Mouse (Mus musculus) CD4-positive, CD25-positive, alpha-beta regulatory T cell (primary cell): Measurements from ENCODE around the gene Gm12185. TPM values are rescaled to one million over a fixed set of nuclear protein-coding genes. Genes with fewer than 3 reads are reported as not detected.

Experiments used
- polyA plus RNA-seq: library from polyadenylated mRNA; unstranded; fragments of 100-300 nt; shearing (Covaris generic); gene quantifications from one replicate; pipeline ENCODE4 v1.2.1, GENCODE M21; 2017

Gene Gm12185
- polyA plus RNA-seq: 5.1 TPM

DNA sequence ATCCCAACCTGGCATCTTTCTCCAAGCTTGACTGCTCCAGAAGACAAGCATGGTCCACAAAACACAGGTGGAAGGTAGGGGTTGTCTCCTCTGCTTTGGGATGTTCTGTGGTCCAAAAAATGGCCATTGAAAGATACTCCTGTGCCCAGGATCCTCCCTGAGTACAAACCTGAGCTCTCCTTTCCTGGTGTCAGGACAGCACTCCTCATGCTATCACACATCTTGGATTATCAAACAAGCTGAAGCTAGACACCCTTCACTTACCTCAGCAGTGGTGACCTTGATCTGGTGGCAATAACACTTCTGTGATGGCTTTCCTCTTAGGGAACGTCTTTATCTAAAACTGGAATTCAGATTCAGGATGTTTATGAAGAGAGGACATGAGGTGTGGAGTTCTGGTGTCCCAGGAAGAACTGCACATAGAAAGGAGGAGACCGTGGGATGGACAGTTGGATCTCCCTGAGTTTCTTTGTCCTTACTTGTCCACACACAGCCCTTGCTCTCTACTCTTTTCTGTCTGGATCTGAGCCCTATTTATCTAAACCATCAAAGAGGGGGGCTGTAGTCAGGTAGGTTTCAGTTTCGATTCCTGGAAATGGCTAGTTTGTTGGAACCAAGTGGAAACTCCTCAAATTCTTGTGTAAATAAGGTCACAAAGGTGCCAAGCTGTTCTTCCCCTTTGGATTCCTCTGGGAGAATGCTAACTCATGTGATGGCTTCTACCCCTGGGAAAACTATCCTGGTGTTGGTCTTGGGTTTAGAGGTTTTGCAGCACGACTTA lies at the start of gene Gm12185:
TSS of gene Gm12185 (minus strand) at position 487 of the 781 bp plus-strand sequence.

DNA sequence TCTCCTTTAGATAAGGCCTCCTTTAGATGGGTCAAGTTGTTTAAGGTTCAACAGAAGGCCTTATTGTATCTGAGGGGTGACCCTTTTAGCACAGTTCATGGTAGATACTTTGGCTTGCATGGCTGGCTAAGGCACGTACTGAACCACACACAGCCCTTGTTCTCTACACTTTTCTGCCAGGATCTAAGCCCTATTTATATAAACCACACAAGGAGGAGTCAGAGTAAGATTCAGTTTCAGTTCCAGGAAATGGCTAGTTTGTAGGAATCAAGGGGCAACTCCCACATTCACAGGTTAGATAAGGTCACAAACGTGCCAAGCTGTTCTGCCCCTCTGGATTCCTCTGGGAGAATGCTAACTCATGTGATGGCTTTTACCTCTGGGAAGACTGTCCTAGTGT lies 2.0 kb upstream of the Gm12185 start, which contains the start of gene Tgtp1:
TSS of gene Tgtp1 (minus strand) at position 155 of the 400 bp plus-strand sequence.

DNA sequence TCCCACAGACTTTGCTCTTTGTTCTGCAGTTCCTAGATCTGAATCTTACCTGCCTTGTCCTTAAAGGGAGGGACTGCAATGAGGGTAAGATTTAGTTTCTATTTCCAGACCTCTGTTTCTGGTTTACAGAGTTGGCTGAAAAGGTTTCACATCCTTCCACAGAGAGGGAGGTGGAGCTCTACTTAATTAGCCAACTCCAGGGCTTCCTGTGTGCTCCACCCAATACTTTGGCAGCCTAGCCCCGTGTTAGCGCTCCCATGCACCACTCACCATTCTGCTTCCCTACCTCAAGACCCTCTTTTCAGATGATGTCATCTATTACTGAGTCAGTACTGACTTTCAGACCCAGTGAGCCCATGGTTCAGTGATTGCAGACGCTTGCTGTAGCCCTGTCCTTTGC lies 12.8 kb downstream of the Gm12185 start, which contains the start of gene 9930111J21Rik1:
TSS of gene 9930111J21Rik1 (minus strand) at position 148 of the 400 bp plus-strand sequence.

DNA sequence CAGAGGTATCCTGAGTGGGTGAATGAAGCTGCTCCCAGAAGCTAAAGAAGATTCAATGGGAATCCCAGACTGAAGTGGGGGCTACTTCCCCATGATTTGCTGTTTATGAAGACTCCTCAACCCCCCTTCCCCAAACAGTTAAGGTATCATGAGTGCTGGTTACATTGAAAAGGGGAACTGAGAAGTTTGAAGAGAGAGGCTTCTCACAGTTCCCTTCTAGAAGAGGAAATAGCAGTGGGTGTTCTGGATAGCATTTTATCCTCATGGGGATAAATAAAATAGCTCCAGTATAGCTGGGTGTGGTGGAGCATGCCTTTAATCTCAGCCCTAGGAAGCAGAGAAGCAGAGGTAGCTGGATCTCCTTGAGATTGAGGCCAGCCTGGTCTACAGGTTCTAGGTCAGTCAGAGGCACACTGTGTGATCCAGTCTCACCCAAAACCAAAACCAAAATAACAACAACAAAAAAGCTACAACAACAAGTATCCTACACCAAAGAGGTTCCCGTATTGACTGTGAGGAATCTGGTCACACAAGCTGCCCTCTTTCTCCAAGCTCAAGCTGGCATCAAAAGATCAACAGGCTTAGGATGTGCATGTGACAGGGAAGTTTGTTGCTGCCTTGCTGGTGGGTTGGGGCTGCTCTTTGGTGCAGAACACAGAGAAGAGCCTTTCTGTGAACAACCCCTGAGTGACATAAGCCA lies 13.6 kb downstream of the Gm12185 start, which contains the start of gene Olfr56:
TSS of gene Olfr56 (plus strand) at position 650 of the 700 bp plus-strand sequence.

DNA sequence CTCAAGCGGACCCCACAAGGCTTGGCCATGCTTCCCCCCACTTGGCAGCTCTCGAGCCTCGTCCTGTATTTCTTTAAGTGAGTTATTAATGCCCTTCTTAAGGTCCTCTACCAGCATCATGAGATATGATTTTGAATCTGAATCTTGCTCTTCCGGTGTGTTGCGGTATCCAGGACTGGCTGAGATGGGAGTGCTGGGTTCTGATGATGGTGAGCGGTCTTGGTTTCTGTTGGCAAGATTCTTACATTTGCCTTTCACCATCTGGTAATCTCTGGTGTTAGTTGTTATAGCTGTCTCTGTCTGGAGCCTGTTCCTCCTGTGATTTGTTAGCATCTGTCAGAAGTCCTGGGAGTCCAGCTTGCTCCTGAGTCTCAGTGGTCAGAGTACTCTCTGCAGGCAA lies 45.9 kb downstream of the Gm12185 start, which contains the start of gene Psme2b:
TSS of gene Psme2b (minus strand) at position 101 of the 400 bp plus-strand sequence.

DNA sequence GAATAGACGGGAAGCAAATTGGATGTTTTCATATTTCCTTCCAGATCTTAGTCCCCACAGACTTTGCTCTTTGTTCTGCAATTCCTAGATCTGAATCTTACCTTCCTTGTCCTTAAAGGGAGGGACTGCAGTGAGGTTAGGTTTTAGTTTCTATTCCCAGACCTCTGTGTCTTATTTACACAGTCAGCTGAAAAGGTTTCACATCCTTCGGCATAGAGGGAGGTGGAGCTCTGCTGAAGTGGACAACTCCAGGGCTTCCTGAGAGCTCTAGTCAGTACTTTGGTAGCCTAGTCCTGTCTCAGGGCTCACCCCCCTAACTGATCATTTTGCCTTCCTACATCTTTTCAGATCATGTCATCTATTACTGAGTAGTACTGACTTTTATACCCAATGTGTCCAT lies 90.0 kb downstream of the Gm12185 start, which contains the start of gene Gm5431:
TSS of gene Gm5431 (minus strand) at position 194 of the 400 bp plus-strand sequence.

DNA sequence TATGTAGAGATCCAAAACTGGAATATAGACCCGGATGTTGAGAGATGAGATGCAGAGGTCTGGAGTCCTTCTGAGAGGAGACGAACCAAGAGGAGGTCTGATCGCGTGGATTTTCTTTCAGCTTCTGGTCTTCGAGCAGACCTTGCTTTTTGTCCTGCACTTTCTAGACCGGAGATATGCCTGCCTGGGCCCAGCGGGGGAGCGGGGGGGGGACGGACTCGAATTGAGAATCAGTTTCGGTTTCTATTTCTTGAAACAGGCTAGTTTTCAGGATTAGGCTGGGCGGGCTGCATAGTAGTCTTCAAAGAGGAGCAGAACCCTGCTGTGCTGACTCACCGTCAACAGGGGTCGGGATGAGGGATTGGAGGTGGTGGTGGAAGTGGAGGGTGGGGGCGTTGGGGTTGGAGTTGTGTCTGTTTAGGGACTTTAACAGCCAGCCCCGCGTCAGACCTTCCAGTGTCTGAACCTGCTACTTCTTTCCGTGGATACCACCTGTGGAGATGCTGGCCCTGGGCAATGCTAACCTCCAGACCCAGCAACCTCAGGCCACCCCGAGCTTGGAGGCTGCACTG lies 120.7 kb downstream of the Gm12185 start, which contains the start of gene Irgm1:
TSS of gene Irgm1 (minus strand) at position 483 of the 572 bp plus-strand sequence.

Other genes starting within 250 kb of the Gm12185 start
- gene Rack1, start 191.9 kb downstream of the Gm12185 start, polyA plus RNA-seq: 572 TPM
- 1.3 TPM for gene Trim41, start 174.9 kb downstream of the Gm12185 start, polyA plus RNA-seq
- gene Trim7, start 166.1 kb downstream of the Gm12185 start, polyA plus RNA-seq: 1.2 TPM
- gene Gm12184, start 165.6 kb downstream of the Gm12185 start, polyA plus RNA-seq: 6.0 TPM
- gene Irgm1, start 120.5 kb downstream of the Gm12185 start, polyA plus RNA-seq: 128 TPM
- 1.3 TPM for gene Gm5431, start 90.0 kb downstream of the Gm12185 start, polyA plus RNA-seq
- 224 TPM for gene Psme2b, start 46.0 kb downstream of the Gm12185 start, polyA plus RNA-seq
- 1.0 TPM for gene Olfr56, start 13.3 kb downstream of the Gm12185 start, polyA plus RNA-seq
- 215 TPM for gene 9930111J21Rik1, start 12.8 kb downstream of the Gm12185 start, polyA plus RNA-seq
- gene Tgtp1, start 1.9 kb upstream of the Gm12185 start, polyA plus RNA-seq: 197 TPM
- gene 9930111J21Rik2, start 59.0 kb upstream of the Gm12185 start, polyA plus RNA-seq: 116 TPM
- 249 TPM for gene Tgtp2, start 72.0 kb upstream of the Gm12185 start, polyA plus RNA-seq
- 436 TPM for gene Ifi47, start 84.4 kb upstream of the Gm12185 start, polyA plus RNA-seq
- gene Olfr1396, start 122.6 kb upstream of the Gm12185 start, polyA plus RNA-seq: not detected
- gene Olfr1395, start 150.0 kb upstream of the Gm12185 start, polyA plus RNA-seq: not detected
- not detected for gene Olfr1394, start 162.2 kb upstream of the Gm12185 start, polyA plus RNA-seq
- not detected for gene Btnl9, start 194.9 kb upstream of the Gm12185 start, polyA plus RNA-seq
- 59.5 TPM for gene Zfp62, start 211.1 kb upstream of the Gm12185 start, polyA plus RNA-seq